Mouse (Mus musculus) MEL (cell line): Measurements from ENCODE around the gene Gata3. TPM values are rescaled to one million over a fixed set of nuclear protein-coding genes. Genes with fewer than 3 reads are reported as not detected.

Source experiments
- DNase-seq: peaks from one replicate; pipeline ENCODE4 v3.0.0; 2011; ENCODE audit warnings: low read depth, low spot score
- H3K27ac ChIP-seq: 2 replicates; pipeline ENCODE4 v1.5.1; 2012; ENCODE audit warnings: low read depth, mild to moderate bottlenecking, control low read depth, low read length, moderate library complexity; ENCODE audit not compliant: control insufficient read depth
- H3K27me3 ChIP-seq, 2 experiments: fragments of 150-350 bp in 1 of 2; sonication (generic) in 1 of 2; 2 replicates each; pipeline ENCODE4 v1.6.1; 2012; ENCODE audit warnings: low read length in 2 of 2, mild to moderate bottlenecking in 2 of 2, improper control_type of control experiment in 1 of 2, moderate library complexity in 1 of 2; ENCODE audit not compliant: insufficient read depth in 2 of 2, control insufficient read depth in 1 of 2
- H3K36me3 ChIP-seq, 2 experiments: 2 replicates each; pipeline ENCODE4 v1.6.1; 2012 to 2014; ENCODE audit warnings: low read length in 2 of 2, improper control_type of control experiment in 1 of 2, inconsistent platforms in 1 of 2, mild to moderate bottlenecking in 1 of 2; ENCODE audit not compliant: insufficient read depth in 2 of 2, control insufficient read depth in 1 of 2
- H3K4me1 ChIP-seq, 2 experiments: fragments of 150-350 bp in 1 of 2; sonication (generic) in 1 of 2; 2 replicates each; pipeline ENCODE4 v1.6.1; 2012; ENCODE audit warnings: low read length in 2 of 2, improper control_type of control experiment in 1 of 2, mild to moderate bottlenecking in 1 of 2; ENCODE audit not compliant: insufficient read depth in 2 of 2, control insufficient read depth in 1 of 2
- H3K4me3 ChIP-seq, 2 experiments: fragments of 150-350 bp in 1 of 2; sonication (generic) in 1 of 2; 2 replicates each; pipeline ENCODE4 v1.5.1; 2012; ENCODE audit warnings: low read depth in 2 of 2, low read length in 2 of 2, mild to moderate bottlenecking in 2 of 2, moderate library complexity in 2 of 2, control low read depth in 1 of 2, improper control_type of control experiment in 1 of 2; ENCODE audit not compliant: control insufficient read depth in 1 of 2, insufficient read depth in 1 of 2
- H3K79me2 ChIP-seq: 2 replicates; pipeline ENCODE4 v1.6.1; 2012; ENCODE audit warnings: mild to moderate bottlenecking, low read length, moderate library complexity; ENCODE audit not compliant: control insufficient read depth, poor library complexity, insufficient read depth
- H3K9ac ChIP-seq: 2 replicates; pipeline ENCODE4 v1.6.1; 2012; ENCODE audit warnings: low read depth, mild to moderate bottlenecking, control low read depth, low read length, moderate library complexity; ENCODE audit not compliant: control insufficient read depth, poor library complexity, severe bottlenecking
- H3K9me3 ChIP-seq: fragments of 150-350 bp; sonication (generic); replicated peaks from 2 replicates; pipeline ENCODE4 v1.6.1; 2012; ENCODE audit warnings: mild to moderate bottlenecking, low read length, improper control_type of control experiment, moderate library complexity; ENCODE audit not compliant: insufficient read depth
- CHD1 ChIP-seq: IDR thresholded peaks from 2 replicates; pipeline ENCODE4 v1.6.1; 2012; ENCODE audit warnings: low read depth, mild to moderate bottlenecking, inconsistent platforms, low read length, improper control_type of control experiment
- CHD2 ChIP-seq: IDR thresholded peaks from 2 replicates; pipeline ENCODE4 v1.6.1; 2011; ENCODE audit warnings: low read length, improper control_type of control experiment
- CTCF ChIP-seq, 3 experiments: IDR thresholded peaks in 2 of 3; conservative IDR thresholded peaks in 1 of 3; 2 replicates each; pipeline ENCODE4 v1.5.1; 2011 to 2012; ENCODE audit warnings: low read length in 3 of 3, low read depth in 2 of 3, mild to moderate bottlenecking in 2 of 3, improper control_type of control experiment in 1 of 3, inconsistent platforms in 1 of 3, mixed read lengths in 1 of 3, moderate library complexity in 1 of 3; ENCODE audit not compliant: control insufficient read depth in 1 of 3, insufficient read depth in 1 of 3, poor library complexity in 1 of 3, severe bottlenecking in 1 of 3
- ELF1 ChIP-seq: IDR thresholded peaks from 2 replicates; pipeline ENCODE4 v1.6.1; 2014; ENCODE audit warnings: low read depth, mild to moderate bottlenecking, inconsistent platforms, low read length, improper control_type of control experiment, moderate library complexity
- ETS1 ChIP-seq: IDR thresholded peaks from 2 replicates; pipeline ENCODE4 v1.6.1; 2012; ENCODE audit warnings: low read depth, mild to moderate bottlenecking, inconsistent platforms, low read length, improper control_type of control experiment, moderate library complexity
- GABPA ChIP-seq: IDR thresholded peaks from 2 replicates; pipeline ENCODE4 v1.6.1; 2012; ENCODE audit warnings: low read depth, mild to moderate bottlenecking, inconsistent platforms, low read length, improper control_type of control experiment, moderate library complexity
- GATA1 ChIP-seq: IDR thresholded peaks from 2 replicates; pipeline ENCODE4 v1.6.1; 2011; ENCODE audit warnings: low read depth, low read length, improper control_type of control experiment
- JUND ChIP-seq: IDR thresholded peaks from 2 replicates; pipeline ENCODE4 v1.6.1; 2011; ENCODE audit warnings: low read depth, mild to moderate bottlenecking, improper control_type of control experiment, low read length
- MEF2A ChIP-seq: IDR thresholded peaks from 2 replicates; pipeline ENCODE4 v1.6.1; 2014; ENCODE audit warnings: low read depth, mild to moderate bottlenecking, inconsistent platforms, low read length, improper control_type of control experiment; ENCODE audit not compliant: poor library complexity, insufficient replicate concordance, severe bottlenecking; ENCODE audit errors: extremely low read depth
- MXI1 ChIP-seq: IDR thresholded peaks from 2 replicates; pipeline ENCODE4 v1.6.1; 2011; ENCODE audit warnings: mild to moderate bottlenecking, low read depth, low read length, improper control_type of control experiment
- MYB ChIP-seq: IDR thresholded peaks from 2 replicates; pipeline ENCODE4 v1.6.1; 2011; ENCODE audit warnings: mild to moderate bottlenecking, low read depth, low read length, improper control_type of control experiment
- MYC ChIP-seq: IDR thresholded peaks from 2 replicates; pipeline ENCODE4 v1.6.1; 2011; ENCODE audit warnings: low read depth, mild to moderate bottlenecking, low read length, improper control_type of control experiment, moderate library complexity
- POLR2A ChIP-seq, 2 experiments: IDR thresholded peaks; 2 replicates each; pipeline ENCODE4 v1.6.1; 2011 to 2012; ENCODE audit warnings: low read length in 2 of 2, mild to moderate bottlenecking in 2 of 2, control low read depth in 1 of 2, improper control_type of control experiment in 1 of 2, low read depth in 1 of 2, moderate library complexity in 1 of 2; ENCODE audit not compliant: control insufficient read depth in 1 of 2, insufficient read depth in 1 of 2, poor library complexity in 1 of 2
- POLR2AphosphoS2 ChIP-seq: IDR thresholded peaks from 2 replicates; pipeline ENCODE4 v1.6.1; 2011; ENCODE audit warnings: low read length, improper control_type of control experiment
- RCOR1 ChIP-seq: IDR thresholded peaks from 2 replicates; pipeline ENCODE4 v1.6.1; 2012; ENCODE audit warnings: low read depth, mild to moderate bottlenecking, inconsistent platforms, low read length, improper control_type of control experiment
- SIN3A ChIP-seq: IDR thresholded peaks from 2 replicates; pipeline ENCODE4 v1.6.1; 2012; ENCODE audit warnings: low read length, improper control_type of control experiment, inconsistent platforms
- SMC3 ChIP-seq: IDR thresholded peaks from 2 replicates; pipeline ENCODE4 v1.6.1; 2011; ENCODE audit warnings: low read depth, low read length, improper control_type of control experiment
- TCF12 ChIP-seq: IDR thresholded peaks from 2 replicates; pipeline ENCODE4 v1.6.1; 2014; ENCODE audit warnings: low read depth, mild to moderate bottlenecking, inconsistent platforms, low read length, improper control_type of control experiment, moderate library complexity
- USF1 ChIP-seq: IDR thresholded peaks from 2 replicates; pipeline ENCODE4 v1.6.1; 2014; ENCODE audit warnings: low read depth, mild to moderate bottlenecking, inconsistent platforms, low read length, improper control_type of control experiment, moderate library complexity
- polyA plus RNA-seq, 2 experiments: library from polyadenylated mRNA; stranded (reverse) in 1 of 2; unstranded in 1 of 2; fragments of >175 nt in 1 of 2; fragments of >200 nt in 1 of 2; gene quantifications; 2 replicates each; pipeline versions ENCODE4 v1.2.1 to v1.2.4; 2012; ENCODE audit warnings: low replicate concordance in 2 of 2, low read depth in 1 of 2; ENCODE audit not compliant: insufficient read length in 2 of 2, insufficient read depth in 1 of 2, missing spikeins in 1 of 2
- total RNA-seq: library from RNA; depleted of rRNA; stranded (reverse); fragments of 300-350 nt; gene quantifications from 2 replicates; pipeline ENCODE4 v1.2.3, GENCODE M21; 2012

The Gata3 gene
- total and polyA plus RNA-seq, 3 experiments = 0.12 to 2.0 TPM; not detected in 1

GRCm38 (mm10) chr2:9875676-9876357, 14.0 kb downstream of the Gata3 start:
- Histone ChIP-seq H3K79me2 (no peaks in the 10 kb centered on the region; the same call in 1 of the 2 replicates), H3K4me1 (no peaks in the 10 kb centered on the region; a peak in 1 of 4 replicates), H3K4me3 (no peak overlapping the region), H3K27ac (no peak overlapping the region), H3K9me3 (no peaks in the 10 kb centered on the region), H3K27me3 (no peaks in the 10 kb centered on the region), H3K36me3 (no peaks in the 10 kb centered on the region), H3K9ac (no peak overlapping the region)
- TF ChIP-seq GATA1 = no peak
- no peak for TF ChIP-seq SIN3A
- TF ChIP-seq GABPA = no peak
- TF ChIP-seq ETS1 = no peak
- TF ChIP-seq JUND = no peak
- no peak for TF ChIP-seq MYB
- no peak for TF ChIP-seq MEF2A
- TF ChIP-seq POLR2A (IDR thresholded peaks at IDR 0.05; ENCODE audit: control insufficient read depth in 1 of 2, insufficient read depth in 1 of 2, low read depth in 1 of 2, low read length in 2 of 2, poor library complexity in 1 of 2) = no peak
- TF ChIP-seq MXI1 = no peak
- no peak for TF ChIP-seq RCOR1
- DNase-seq = no peak

GRCm38 (mm10) chr2:9875220-9875619, 14.6 kb downstream of the Gata3 start:
- no peak for TF ChIP-seq CTCF (IDR thresholded peaks at IDR 0.05 in 2 of 3, conservative IDR thresholded peaks at IDR 0.05 in 1 of 3; ENCODE audit: control insufficient read depth in 1 of 3, insufficient read depth in 1 of 3, low read depth in 2 of 3, low read length in 3 of 3, poor library complexity in 1 of 3, severe bottlenecking in 1 of 3)
- no peak for TF ChIP-seq ELF1
- TF ChIP-seq CHD1 = no peak
- no peak for TF ChIP-seq MYC
- TF ChIP-seq CHD2 = no peak
- no peak for TF ChIP-seq POLR2AphosphoS2
- no peak for TF ChIP-seq TCF12
- TF ChIP-seq SMC3 = no peak
- no peak for TF ChIP-seq USF1
- TF ChIP-seq, all 39 proteins: peak for 0
- Histone ChIP-seq H3K27me3 (no peaks in the 10 kb centered on the region), H3K9ac (no peak overlapping the region), H3K27ac (no peak overlapping the region), H3K79me2 (no peaks in the 10 kb centered on the region; the same call in 1 of the 2 replicates), H3K36me3 (no peaks in the 10 kb centered on the region), H3K4me3 (no peak overlapping the region), H3K9me3 (no peaks in the 10 kb centered on the region), H3K4me1 (no peaks in the 10 kb centered on the region; a peak in 1 of 4 replicates)
- DNase-seq = no peak
